Comparison of ENCODE assay signal across 36 mouse cellular contexts in genomic region chr3:25658006-25658405, GRCm38 (mm10).
DNase-seq lines count a peak whose midpoint lies in the region; ATAC-seq and TF ChIP-seq lines count a peak whose summit lies in the region.
"Had no signal": no experiment of that assay in that cellular context is flagged by ENCODE, and none has a peak within 500 bp of the region (broad histone marks: within the 10 kb centered on the region; RNA-seq: fewer than 3 reads in every experiment).

No protein-coding gene starts in this region.

- ATAC-seq in forebrain, embryonic 16.5 days: 0 out of 2 replicates have a peak, but pooled peaks have one; percentile 54
- ATAC-seq in forebrain, embryonic 12.5 days (ENCODE audit: low FRiP score): no peak
- ATAC-seq: activated CD4-positive, CD25-positive, alpha-beta regulatory T cell, adult 4 months; forebrain, embryonic 13.5 days; hindbrain, postnatal 0 days; intestine, embryonic 15.5 days; midbrain, embryonic 15.5 days had no signal

- H3K36me3 ChIP-seq in forebrain, embryonic 16.5 days (ENCODE audit: control insufficient read depth, insufficient read depth): no peaks in the 10 kb centered on the region
- H3K36me3 ChIP-seq in forebrain, embryonic 12.5 days (replicated peaks): no peaks in the 10 kb centered on the region
- H3K36me3 ChIP-seq in limb, embryonic 10.5 days: no peaks in the 10 kb centered on the region
- H3K36me3 ChIP-seq: heart, embryonic 10.5 days; heart, embryonic 15.5 days; hindbrain, embryonic 12.5 days; intestine, embryonic 15.5 days; limb, embryonic 12.5 days; liver, embryonic 15.5 days; midbrain, embryonic 10.5 days; midbrain, embryonic 15.5 days; neural tube, embryonic 12.5 days had no signal

- H3K4me1 ChIP-seq in forebrain, embryonic 16.5 days (replicated peaks; ENCODE audit: control insufficient read depth, insufficient read depth, low read length): peaks cover 2% of the 10 kb centered on the region; the same call in 1 of the 2 replicates
- no peaks in the 10 kb centered on the region for H3K4me1 ChIP-seq in forebrain, embryonic 12.5 days
- no peaks in the 10 kb centered on the region; the same call in 1 of the 2 replicates for H3K4me1 ChIP-seq in cerebellum, adult 2 months (ENCODE audit: control insufficient read depth, insufficient read depth, low read length)
- H3K4me1 ChIP-seq in limb, embryonic 10.5 days: no peaks in the 10 kb centered on the region
- H3K4me1 ChIP-seq: forebrain, embryonic 13.5 days; heart, embryonic 10.5 days; heart, embryonic 15.5 days; hindbrain, embryonic 12.5 days; intestine, embryonic 15.5 days; limb, embryonic 12.5 days; liver, embryonic 15.5 days; midbrain, embryonic 10.5 days; midbrain, embryonic 15.5 days; neural tube, embryonic 12.5 days had no signal

- no peak for TF ChIP-seq POLR2A in cerebellum, adult 2 months (IDR thresholded peaks at IDR 0.05; ENCODE audit: borderline replicate concordance, insufficient read depth, low read length)

- WGBS in forebrain, embryonic 16.5 days: 76% methylated on average over 14 of the region's 14 CpGs
- WGBS in forebrain, embryonic 12.5 days: 94% methylated on average over 14 of the region's 14 CpGs
- 80% methylated on average over 14 of the region's 14 CpGs for WGBS in cerebellum, adult 2 months
- 95% methylated on average over 14 of the region's 14 CpGs for WGBS in limb, embryonic 10.5 days

- H3K9ac ChIP-seq in forebrain, embryonic 16.5 days (replicated peaks; ENCODE audit: low read depth, low read length): no peak overlapping the region
- H3K9ac ChIP-seq in forebrain, embryonic 12.5 days: no peak overlapping the region
- H3K9ac ChIP-seq: forebrain, embryonic 13.5 days; heart, embryonic 15.5 days; hindbrain, embryonic 12.5 days; intestine, embryonic 15.5 days; limb, embryonic 12.5 days; liver, embryonic 15.5 days; lung, embryonic 14.5 days; midbrain, embryonic 15.5 days; neural tube, embryonic 12.5 days had no signal

- no peaks in the 10 kb centered on the region for H3K27me3 ChIP-seq in forebrain, embryonic 16.5 days (replicated peaks; ENCODE audit: control insufficient read depth, insufficient read depth, low read length)
- H3K27me3 ChIP-seq in forebrain, embryonic 12.5 days: no peaks in the 10 kb centered on the region
- no peaks in the 10 kb centered on the region for H3K27me3 ChIP-seq in cerebellum, adult 2 months (ENCODE audit: control insufficient read depth, insufficient read depth, low read length)
- no peaks in the 10 kb centered on the region for H3K27me3 ChIP-seq in limb, embryonic 10.5 days (ENCODE audit: low read depth, poor library complexity, severe bottlenecking)
- H3K27me3 ChIP-seq: forebrain, embryonic 13.5 days; heart, embryonic 15.5 days; hindbrain, embryonic 12.5 days; intestine, embryonic 15.5 days; limb, embryonic 12.5 days; liver, embryonic 15.5 days; midbrain, embryonic 15.5 days; neural tube, embryonic 12.5 days had no signal

- peak; percentile 56 for DNase-seq in brain, adult 2 months (ENCODE audit: low read depth, low spot score)
- peak; percentile 31 to 42 for DNase-seq in cerebellum, adult 2 months
- DNase-seq in cerebellum, postnatal 25 days: peak; percentile 43
- no peak for DNase-seq in limb, embryonic 10.5 days (ENCODE audit: low spot score)
- no peak for DNase-seq in gastrocnemius, postnatal 36 days
- DNase-seq: adrenal gland, adult 8-10 months; B cell, adult 2 months; heart, adult 11 months; heart, postnatal 36 days; kidney, adult 8-10 months; kidney, postnatal 4 days; layer of hippocampus, postnatal 36 days; lung, embryonic 14.5 days; lung, postnatal 14 days; right cerebral cortex, adult 18-20 months; spleen, adult 18-20 months; thymus, adult 18-20 months; thymus, postnatal 25 days had no signal

- no peak for TF ChIP-seq CTCF in cerebellum, adult 2 months (IDR thresholded peaks at IDR 0.05; ENCODE audit: borderline replicate concordance, insufficient read depth, low read depth, low read length)

- no peak overlapping the region for H3K4me2 ChIP-seq in forebrain, embryonic 16.5 days (ENCODE audit: low read length)
- H3K4me2 ChIP-seq in forebrain, embryonic 12.5 days: no peak overlapping the region
- H3K4me2 ChIP-seq: forebrain, embryonic 13.5 days; heart, embryonic 15.5 days; hindbrain, embryonic 12.5 days; intestine, embryonic 15.5 days; limb, embryonic 12.5 days; liver, embryonic 15.5 days; lung, embryonic 14.5 days; midbrain, embryonic 15.5 days; neural tube, embryonic 12.5 days had no signal

- H3K27ac ChIP-seq in forebrain, embryonic 16.5 days (ENCODE audit: low read length): no peak overlapping the region
- no peak overlapping the region for H3K27ac ChIP-seq in forebrain, embryonic 12.5 days
- no peak overlapping the region for H3K27ac ChIP-seq in cerebellum, adult 2 months (ENCODE audit: insufficient read depth, low read length)
- no peak overlapping the region for H3K27ac ChIP-seq in limb, embryonic 10.5 days
- H3K27ac ChIP-seq: forebrain, embryonic 13.5 days; heart, embryonic 10.5 days; heart, embryonic 15.5 days; hindbrain, embryonic 12.5 days; hindbrain, postnatal 0 days; intestine, embryonic 15.5 days; kidney, postnatal 0 days; limb, embryonic 12.5 days; liver, embryonic 15.5 days; midbrain, embryonic 10.5 days; midbrain, embryonic 15.5 days; neural tube, embryonic 12.5 days; stomach, postnatal 0 days had no signal

- H3K9me3 ChIP-seq in forebrain, embryonic 16.5 days (ENCODE audit: control insufficient read depth, low read length): no peaks in the 10 kb centered on the region
- H3K9me3 ChIP-seq in forebrain, embryonic 12.5 days: no peaks in the 10 kb centered on the region
- no peaks in the 10 kb centered on the region for H3K9me3 ChIP-seq in limb, embryonic 10.5 days (replicated peaks)
- H3K9me3 ChIP-seq: forebrain, embryonic 13.5 days; heart, embryonic 10.5 days; heart, embryonic 15.5 days; hindbrain, embryonic 12.5 days; intestine, embryonic 15.5 days; limb, embryonic 12.5 days; liver, embryonic 15.5 days; midbrain, embryonic 10.5 days; midbrain, embryonic 15.5 days; neural tube, embryonic 12.5 days had no signal

- intact Hi-C loops in gastrocnemius, postnatal 36 days (cut with DNase I): no loop called here

- no peak overlapping the region for H3K4me3 ChIP-seq in forebrain, embryonic 16.5 days (replicated peaks; ENCODE audit: low read length)
- H3K4me3 ChIP-seq in forebrain, embryonic 12.5 days (replicated peaks): no peak overlapping the region
- no peak overlapping the region for H3K4me3 ChIP-seq in cerebellum, adult 2 months (replicated peaks; ENCODE audit: insufficient read depth, low read depth, low read length)
- H3K4me3 ChIP-seq in limb, embryonic 10.5 days: no peak overlapping the region
- H3K4me3 ChIP-seq: erythroblast, embryonic 14.5 days; forebrain, embryonic 13.5 days; heart, embryonic 10.5 days; heart, embryonic 15.5 days; hindbrain, embryonic 12.5 days; intestine, embryonic 15.5 days; limb, embryonic 12.5 days; liver, embryonic 15.5 days; midbrain, embryonic 10.5 days; midbrain, embryonic 15.5 days; myocyte; neural tube, embryonic 12.5 days had no signal

Comparison
In these comparisons a context has a peak if more than half of its experiments do, and no peak if none do; other contexts are left out.
1. DNase-seq: peak in brain, adult 2 months (single experiment), cerebellum, adult 2 months (2 of 2) and cerebellum, postnatal 25 days (2 of 2); none in limb, embryonic 10.5 days (single experiment) and gastrocnemius, postnatal 36 days (0 of 2).